Mouse (Mus musculus): ENCODE measurements at regions not wholly inside any gene's neighbourhood (a gene's known extent, or its start where the extent isn't known, plus 50 kb on each side); places are given as distances from the start of the nearest gene placed in this dataset.
A peak's percentile ranks its signal among the peaks of the same experiment; 100 is the strongest.

GRCm38 (mm10) chr4:83949612-83950011, 424.3 kb downstream of the Ccdc171 start:
- Histone ChIP-seq H3K4me1 (ENCODE audit: control insufficient read depth, insufficient read depth, low read length) (no peaks in the 10 kb centered on the region), H3K36me3 (replicated peaks; ENCODE audit: control insufficient read depth, insufficient read depth, low read depth, low read length) (no peaks in the 10 kb centered on the region), H3K4me3 (ENCODE audit: low read depth, low read length) (no peak overlapping the region), H3K27ac (replicated peaks; ENCODE audit: low read depth, low read length) (no peak overlapping the region), H3K9ac (replicated peaks; ENCODE audit: low read length) (no peak overlapping the region), H3K9me3 (replicated peaks; ENCODE audit: control insufficient read depth, low read length) (no peaks in the 10 kb centered on the region), H3K4me2 (ENCODE audit: low read depth, low read length) (no peak overlapping the region), H3K27me3 (ENCODE audit: control insufficient read depth, insufficient read depth, low read length) (no peaks in the 10 kb centered on the region)
- DNase-seq (ENCODE audit: low spot score) (no peak), ATAC-seq (replicated peaks; ENCODE audit: insufficient number of reproducible peaks, low FRiP score, low TSS enrichment, low read depth) (no peak)
- WGBS, result 95% methylated on average over 2 of the region's 2 CpGs

- WGBS, result 82% methylated on average over 10 of the region's 10 CpGs
- DNase-seq (ENCODE audit: low spot score) (no peak), ATAC-seq (replicated peaks; ENCODE audit: insufficient number of reproducible peaks, low FRiP score, low TSS enrichment, low read depth) (no peak)
- no peak overlapping the region for H3K4me3 ChIP-seq (ENCODE audit: low read depth, low read length)
- H3K9ac ChIP-seq (replicated peaks; ENCODE audit: low read length), result no peak overlapping the region
- no peaks in the 10 kb centered on the region for H3K4me1 ChIP-seq (ENCODE audit: control insufficient read depth, insufficient read depth, low read length)
- no peaks in the 10 kb centered on the region for H3K36me3 ChIP-seq (replicated peaks; ENCODE audit: control insufficient read depth, insufficient read depth, low read depth, low read length)
- H3K9me3 ChIP-seq (replicated peaks; ENCODE audit: control insufficient read depth, low read length), result no peaks in the 10 kb centered on the region
- H3K27ac ChIP-seq (replicated peaks; ENCODE audit: low read depth, low read length), result no peak overlapping the region
- H3K27me3 ChIP-seq (ENCODE audit: control insufficient read depth, insufficient read depth, low read length), result no peaks in the 10 kb centered on the region
- no peak overlapping the region for H3K4me2 ChIP-seq (ENCODE audit: low read depth, low read length)
These were observed 425.6 kb downstream of the Ccdc171 start for GRCm38 (mm10) chr4:83950809-83951409.

- H3K27ac ChIP-seq (replicated peaks; ENCODE audit: low read depth, low read length), result no peak overlapping the region
- no peaks in the 10 kb centered on the region for H3K4me1 ChIP-seq (ENCODE audit: control insufficient read depth, insufficient read depth, low read length)
- H3K9ac ChIP-seq (replicated peaks; ENCODE audit: low read length), result no peak overlapping the region
- H3K4me3 ChIP-seq (ENCODE audit: low read depth, low read length), result no peak overlapping the region
- WGBS, result 95% methylated on average over 12 of the region's 12 CpGs
- no peaks in the 10 kb centered on the region for H3K27me3 ChIP-seq (ENCODE audit: control insufficient read depth, insufficient read depth, low read length)
- DNase-seq (ENCODE audit: low spot score) (no peak), ATAC-seq (replicated peaks; ENCODE audit: insufficient number of reproducible peaks, low FRiP score, low TSS enrichment, low read depth) (peak; percentile 34; the same call in 1 of the 2 replicates)
- H3K36me3 ChIP-seq (replicated peaks; ENCODE audit: control insufficient read depth, insufficient read depth, low read depth, low read length), result no peaks in the 10 kb centered on the region
- H3K4me2 ChIP-seq (ENCODE audit: low read depth, low read length), result no peak overlapping the region
- H3K9me3 ChIP-seq (replicated peaks; ENCODE audit: control insufficient read depth, low read length), result no peaks in the 10 kb centered on the region
These were observed 431.0 kb downstream of the Ccdc171 start for GRCm38 (mm10) chr4:83956252-83956904.

GRCm38 (mm10) chr4:83957217-83957692, 431.9 kb downstream of the Ccdc171 start:
- Histone ChIP-seq H3K9ac (replicated peaks; ENCODE audit: low read length) (no peak overlapping the region), H3K27me3 (ENCODE audit: control insufficient read depth, insufficient read depth, low read length) (no peaks in the 10 kb centered on the region), H3K4me1 (ENCODE audit: control insufficient read depth, insufficient read depth, low read length) (no peaks in the 10 kb centered on the region), H3K9me3 (replicated peaks; ENCODE audit: control insufficient read depth, low read length) (no peaks in the 10 kb centered on the region), H3K36me3 (replicated peaks; ENCODE audit: control insufficient read depth, insufficient read depth, low read depth, low read length) (no peaks in the 10 kb centered on the region), H3K27ac (replicated peaks; ENCODE audit: low read depth, low read length) (no peak overlapping the region), H3K4me3 (ENCODE audit: low read depth, low read length) (no peak overlapping the region), H3K4me2 (ENCODE audit: low read depth, low read length) (no peak overlapping the region)
- DNase-seq (ENCODE audit: low spot score), result peak; percentile 80
- WGBS, result 42% methylated on average over 5 of the region's 5 CpGs
- peak; percentile 59; the same call in 1 of the 2 replicates for ATAC-seq (replicated peaks; ENCODE audit: insufficient number of reproducible peaks, low FRiP score, low TSS enrichment, low read depth)

- ATAC-seq (replicated peaks; ENCODE audit: insufficient number of reproducible peaks, low FRiP score, low TSS enrichment, low read depth), result no peak
- no peaks in the 10 kb centered on the region for H3K4me1 ChIP-seq (ENCODE audit: control insufficient read depth, insufficient read depth, low read length)
- no peaks in the 10 kb centered on the region for H3K36me3 ChIP-seq (replicated peaks; ENCODE audit: control insufficient read depth, insufficient read depth, low read depth, low read length)
- no peak overlapping the region for H3K27ac ChIP-seq (replicated peaks; ENCODE audit: low read depth, low read length)
- no peak overlapping the region for H3K4me3 ChIP-seq (ENCODE audit: low read depth, low read length)
- H3K4me2 ChIP-seq (ENCODE audit: low read depth, low read length), result no peak overlapping the region
- H3K27me3 ChIP-seq (ENCODE audit: control insufficient read depth, insufficient read depth, low read length), result no peaks in the 10 kb centered on the region
- no peak for DNase-seq (ENCODE audit: low spot score)
- WGBS, result 72% methylated on average over 1 of the region's 1 CpGs
- H3K9ac ChIP-seq (replicated peaks; ENCODE audit: low read length), result no peak overlapping the region
- no peaks in the 10 kb centered on the region for H3K9me3 ChIP-seq (replicated peaks; ENCODE audit: control insufficient read depth, low read length)
These were observed 441.6 kb downstream of the Ccdc171 start for GRCm38 (mm10) chr4:83966898-83967297.

- ATAC-seq (replicated peaks; ENCODE audit: insufficient number of reproducible peaks, low FRiP score, low TSS enrichment, low read depth), result no peak
These were observed 447.8 kb downstream of the Ccdc171 start for GRCm38 (mm10) chr4:83973162-83973561.

GRCm38 (mm10) chr4:83974214-83975012, 449.1 kb downstream of the Ccdc171 start:
- Histone ChIP-seq H3K4me1 (ENCODE audit: control insufficient read depth, insufficient read depth, low read length) (no peaks in the 10 kb centered on the region), H3K36me3 (replicated peaks; ENCODE audit: control insufficient read depth, insufficient read depth, low read depth, low read length) (no peaks in the 10 kb centered on the region), H3K27ac (replicated peaks; ENCODE audit: low read depth, low read length) (no peak overlapping the region), H3K9me3 (replicated peaks; ENCODE audit: control insufficient read depth, low read length) (no peaks in the 10 kb centered on the region), H3K4me2 (ENCODE audit: low read depth, low read length) (no peak overlapping the region), H3K4me3 (ENCODE audit: low read depth, low read length) (no peak overlapping the region), H3K9ac (replicated peaks; ENCODE audit: low read length) (no peak overlapping the region), H3K27me3 (ENCODE audit: control insufficient read depth, insufficient read depth, low read length) (no peaks in the 10 kb centered on the region)
- ATAC-seq (replicated peaks; ENCODE audit: insufficient number of reproducible peaks, low FRiP score, low TSS enrichment, low read depth), result no peak
- whole genome bisulfite sequencing, result 81% methylated on average over 7 of the region's 7 CpGs
- no peak for DNase-seq (ENCODE audit: low spot score)

More at GRCm38 (mm10) chr4:83973162-83973561, 447.8 kb downstream of the Ccdc171 start:
- H3K36me3 ChIP-seq (replicated peaks; ENCODE audit: control insufficient read depth, insufficient read depth, low read depth, low read length), result no peaks in the 10 kb centered on the region
- no peak for DNase-seq (ENCODE audit: low spot score)
- H3K4me2 ChIP-seq (ENCODE audit: low read depth, low read length), result no peak overlapping the region
- no peak overlapping the region for H3K4me3 ChIP-seq (ENCODE audit: low read depth, low read length)
- H3K4me1 ChIP-seq (ENCODE audit: control insufficient read depth, insufficient read depth, low read length), result no peaks in the 10 kb centered on the region
- no peak overlapping the region for H3K9ac ChIP-seq (replicated peaks; ENCODE audit: low read length)
- no peaks in the 10 kb centered on the region for H3K27me3 ChIP-seq (ENCODE audit: control insufficient read depth, insufficient read depth, low read length)
- H3K27ac ChIP-seq (replicated peaks; ENCODE audit: low read depth, low read length), result no peak overlapping the region
- H3K9me3 ChIP-seq (replicated peaks; ENCODE audit: control insufficient read depth, low read length), result no peaks in the 10 kb centered on the region
- WGBS, result 89% methylated on average over 4 of the region's 4 CpGs

GRCm38 (mm10) chr4:83975569-83975968, 450.2 kb downstream of the Ccdc171 start:
- DNase-seq (ENCODE audit: low spot score), result no peak
- no peaks in the 10 kb centered on the region for H3K27me3 ChIP-seq (ENCODE audit: control insufficient read depth, insufficient read depth, low read length)
- H3K4me1 ChIP-seq (ENCODE audit: control insufficient read depth, insufficient read depth, low read length), result no peaks in the 10 kb centered on the region
- no peaks in the 10 kb centered on the region for H3K36me3 ChIP-seq (replicated peaks; ENCODE audit: control insufficient read depth, insufficient read depth, low read depth, low read length)
- H3K4me2 ChIP-seq (ENCODE audit: low read depth, low read length), result no peak overlapping the region
- no peak overlapping the region for H3K27ac ChIP-seq (replicated peaks; ENCODE audit: low read depth, low read length)
- WGBS, result 66% methylated on average over 5 of the region's 5 CpGs
- no peak overlapping the region for H3K4me3 ChIP-seq (ENCODE audit: low read depth, low read length)
- no peaks in the 10 kb centered on the region for H3K9me3 ChIP-seq (replicated peaks; ENCODE audit: control insufficient read depth, low read length)
- H3K9ac ChIP-seq (replicated peaks; ENCODE audit: low read length), result no peak overlapping the region
- no peak for ATAC-seq (replicated peaks; ENCODE audit: insufficient number of reproducible peaks, low FRiP score, low TSS enrichment, low read depth)
